Mouse (Mus musculus) midbrain, embryonic 10.5 days (tissue): ENCODE measurements around the gene Myod1. TPM values are rescaled to one million over a fixed set of nuclear protein-coding genes. Genes with fewer than 3 reads are reported as not detected.
A peak's percentile ranks its signal among the peaks of the same experiment; 100 is the strongest.

ENCODE experiments used
- DNase-seq: peaks from one replicate; pipeline ENCODE4 v3.0.0-alpha.2; 2017; ENCODE audit warnings: low spot score
- H3K27ac ChIP-seq: fragments of 300-500 bp; sonication (generic); replicated peaks from 2 replicates; pipeline ENCODE4 v1.5.1; 2016; ENCODE audit warnings: mild to moderate bottlenecking
- H3K27me3 ChIP-seq: fragments of 300-500 bp; sonication (generic); 2 replicates; pipeline ENCODE4 v1.6.1; 2016; ENCODE audit warnings: low read depth, mild to moderate bottlenecking; ENCODE audit not compliant: poor library complexity, severe bottlenecking
- H3K36me3 ChIP-seq: fragments of 300-500 bp; sonication (generic); 2 replicates; pipeline ENCODE4 v1.6.1; 2016; ENCODE audit warnings: mild to moderate bottlenecking, moderate library complexity
- H3K4me1 ChIP-seq: fragments of 300-500 bp; sonication (generic); 2 replicates; pipeline ENCODE4 v1.6.1; 2016
- H3K4me3 ChIP-seq: fragments of 300-500 bp; sonication (generic); 2 replicates; pipeline ENCODE4 v1.5.1; 2016; ENCODE audit warnings: mild to moderate bottlenecking, moderate library complexity
- H3K9me3 ChIP-seq: fragments of 300-500 bp; sonication (generic); replicated peaks from 2 replicates; pipeline ENCODE4 v1.6.1; 2016; ENCODE audit warnings: mild to moderate bottlenecking
- WGBS: fragments of 180-500 bp; shearing (Covaris S2); methylation state at CpG from one replicate; pipeline ENCODE4 v1.1.7; 2016; 5-methylcytosine and 5-hydroxymethylcytosine counted together
- polyA plus RNA-seq: library from polyadenylated mRNA; unstranded; fragments of >200 nt; fragmentation: Nextera tagmentation; extraction: Ambion mirVana; gene quantifications from 2 replicates; pipeline ENCODE4 v1.2.1, GENCODE M21; 2016

Gene Myod1
- not detected in 2 replicates for polyA plus RNA-seq

DNA sequence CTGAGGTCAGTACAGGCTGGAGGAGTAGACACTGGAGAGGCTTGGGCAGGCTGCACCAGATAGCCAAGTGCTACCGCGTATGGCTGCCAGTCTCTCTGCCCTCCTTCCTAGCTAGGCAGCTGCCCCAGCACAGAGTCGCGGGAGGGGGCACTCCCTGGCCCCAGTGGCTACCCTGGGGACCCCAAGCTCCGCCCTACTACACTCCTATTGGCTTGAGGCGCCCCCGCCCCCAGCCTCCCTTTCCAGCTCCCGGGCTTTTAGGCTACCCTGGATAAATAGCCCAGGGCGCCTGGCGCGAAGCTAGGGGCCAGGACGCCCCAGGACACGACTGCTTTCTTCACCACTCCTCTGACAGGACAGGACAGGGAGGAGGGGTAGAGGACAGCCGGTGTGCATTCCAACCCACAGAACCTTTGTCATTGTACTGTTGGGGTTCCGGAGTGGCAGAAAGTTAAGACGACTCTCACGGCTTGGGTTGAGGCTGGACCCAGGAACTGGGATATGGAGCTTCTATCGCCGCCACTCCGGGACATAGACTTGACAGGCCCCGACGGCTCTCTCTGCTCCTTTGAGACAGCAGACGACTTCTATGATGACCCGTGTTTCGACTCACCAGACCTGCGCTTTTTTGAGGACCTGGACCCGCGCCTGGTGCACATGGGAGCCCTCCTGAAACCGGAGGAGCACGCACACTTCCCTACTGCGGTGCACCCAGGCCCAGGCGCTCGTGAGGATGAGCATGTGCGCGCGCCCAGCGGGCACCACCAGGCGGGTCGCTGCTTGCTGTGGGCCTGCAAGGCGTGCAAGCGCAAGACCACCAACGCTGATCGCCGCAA lies at the start of gene Myod1:
Myod1 (plus strand) TSS at position 303 of the 836 bp plus-strand sequence.
- no peak for DNase-seq
- Histone ChIP-seq H3K36me3 (no peaks in the 10 kb centered on the region), H3K4me3 (peak within 1 kb of the TSS; percentile 46), H3K27ac (no peak within 1 kb of the TSS), H3K4me1 (peaks cover 31% of the 10 kb centered on the region), H3K9me3 (no peaks in the 10 kb centered on the region), H3K27me3 (peaks cover 92% of the 10 kb centered on the region)
- WGBS = 3% methylated on average over 44 of the region's 44 CpGs

DNA sequence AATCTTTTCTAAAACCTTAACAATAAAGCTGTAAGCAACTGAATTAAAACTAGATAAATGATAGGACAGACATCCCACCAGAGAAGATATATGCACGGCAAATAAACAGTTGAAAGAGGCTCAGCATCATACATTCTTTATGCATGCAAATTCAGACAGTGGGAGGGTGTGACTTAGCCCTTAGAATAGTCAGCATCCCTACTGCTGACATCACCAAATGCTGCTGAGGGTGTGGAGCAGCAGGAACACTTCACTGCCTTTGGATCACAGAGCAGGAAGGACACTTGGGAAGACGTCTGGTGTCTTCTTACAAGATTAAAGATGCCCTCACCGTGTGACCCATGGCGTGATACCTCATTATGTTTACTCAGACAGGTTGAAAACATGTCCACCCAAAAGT lies 48.4 kb upstream of the Myod1 start:
- H3K36me3 ChIP-seq = no peaks in the 10 kb centered on the region
- no peak for DNase-seq
- H3K27ac ChIP-seq = no peak overlapping the region
- H3K9me3 ChIP-seq = no peaks in the 10 kb centered on the region
- WGBS = 76% methylated on average over 4 of the region's 4 CpGs
- no peak overlapping the region for H3K4me3 ChIP-seq
- no peaks in the 10 kb centered on the region for H3K4me1 ChIP-seq
- no peaks in the 10 kb centered on the region for H3K27me3 ChIP-seq

DNA sequence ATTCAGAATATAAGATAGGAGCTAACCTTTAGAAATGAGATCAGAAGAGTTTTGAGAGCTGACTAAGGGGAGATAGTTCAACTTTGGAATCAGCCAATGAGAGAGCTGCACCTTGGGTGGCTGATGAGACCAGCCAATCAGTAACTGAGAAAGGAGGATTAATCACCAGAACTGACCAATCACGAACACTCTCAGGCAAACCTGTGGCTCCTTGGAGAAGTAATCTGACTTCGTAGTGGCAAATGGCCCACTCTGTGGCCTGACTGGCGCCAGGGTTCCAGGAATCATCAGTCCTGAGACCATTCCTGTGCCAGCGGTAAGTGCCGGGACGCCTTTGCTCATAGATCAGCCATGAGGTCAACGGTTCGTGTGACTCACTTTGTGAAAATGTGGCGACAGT lies 38.9 kb upstream of the Myod1 start:
- WGBS = 93% methylated on average over 9 of the region's 9 CpGs
- Histone ChIP-seq H3K9me3 (0 out of 2 replicates have a peak, but pooled peaks cover 4% of the 10 kb centered on the region), H3K36me3 (no peaks in the 10 kb centered on the region), H3K27me3 (no peaks in the 10 kb centered on the region), H3K4me1 (no peaks in the 10 kb centered on the region), H3K27ac (no peak overlapping the region), H3K4me3 (no peak overlapping the region)
- no peak for DNase-seq

GRCm38 (mm10) chr7:46339818-46340217 lies 36.5 kb upstream of the Myod1 start:
- H3K4me1 ChIP-seq = no peaks in the 10 kb centered on the region
- no peaks in the 10 kb centered on the region for H3K36me3 ChIP-seq
- H3K9me3 ChIP-seq = 0 out of 2 replicates have a peak, but pooled peaks cover 4% of the 10 kb centered on the region
- no peak for DNase-seq
- H3K27me3 ChIP-seq = no peaks in the 10 kb centered on the region
- H3K4me3 ChIP-seq = no peak overlapping the region
- H3K27ac ChIP-seq = no peak overlapping the region
- 56% methylated on average over 3 of the region's 3 CpGs for WGBS

DNA sequence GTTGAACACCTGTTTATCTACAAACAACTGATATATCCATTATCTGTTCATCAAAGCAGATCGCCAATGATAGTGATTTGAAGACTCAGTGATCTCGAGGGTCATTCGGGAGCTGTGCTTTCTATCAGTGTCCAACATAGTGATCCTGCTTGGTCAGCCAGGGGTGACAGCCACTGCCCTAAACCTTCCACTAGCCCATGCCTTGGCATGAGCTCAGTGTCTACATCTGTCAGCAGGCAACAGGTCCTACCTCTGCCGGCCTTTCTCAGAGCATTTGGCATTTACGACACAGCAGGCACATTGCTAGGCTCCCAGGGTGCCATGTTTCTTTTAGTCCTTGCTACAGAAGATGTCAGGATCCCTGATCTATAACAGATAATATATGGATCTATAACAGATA lies 36.0 kb upstream of the Myod1 start:
- DNase-seq = no peak
- Histone ChIP-seq H3K27me3 (no peaks in the 10 kb centered on the region), H3K36me3 (no peaks in the 10 kb centered on the region), H3K9me3 (0 out of 2 replicates have a peak, but pooled peaks cover 4% of the 10 kb centered on the region), H3K27ac (no peak overlapping the region), H3K4me3 (no peak overlapping the region), H3K4me1 (no peaks in the 10 kb centered on the region)
- 88% methylated on average over 5 of the region's 5 CpGs for WGBS

DNA sequence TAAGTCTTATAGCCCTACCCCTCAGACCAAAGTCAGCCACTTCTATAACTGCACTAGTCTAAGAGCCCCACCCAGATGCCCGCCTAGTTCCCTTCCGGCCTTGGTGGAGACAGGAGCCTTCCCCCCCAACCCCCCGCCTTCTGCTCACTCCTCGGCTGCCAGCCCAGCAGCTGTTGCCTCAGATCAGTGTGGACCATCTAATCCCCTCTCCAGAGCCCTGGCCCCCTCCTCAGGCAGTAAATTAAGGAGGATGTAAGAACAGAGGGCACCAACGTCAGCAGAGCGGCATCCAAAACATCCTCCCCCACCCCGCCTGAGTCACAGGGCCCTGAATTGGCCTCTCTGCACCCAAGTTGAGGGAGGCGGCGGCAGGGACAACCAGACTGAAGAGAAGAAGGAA lies 34.8 kb upstream of the Myod1 start:
- Histone ChIP-seq H3K4me3 (no peak overlapping the region), H3K9me3 (0 out of 2 replicates have a peak, but pooled peaks cover 4% of the 10 kb centered on the region), H3K4me1 (no peaks in the 10 kb centered on the region), H3K36me3 (no peaks in the 10 kb centered on the region), H3K27ac (no peak overlapping the region), H3K27me3 (no peaks in the 10 kb centered on the region)
- 81% methylated on average over 9 of the region's 9 CpGs for WGBS
- no peak for DNase-seq

DNA sequence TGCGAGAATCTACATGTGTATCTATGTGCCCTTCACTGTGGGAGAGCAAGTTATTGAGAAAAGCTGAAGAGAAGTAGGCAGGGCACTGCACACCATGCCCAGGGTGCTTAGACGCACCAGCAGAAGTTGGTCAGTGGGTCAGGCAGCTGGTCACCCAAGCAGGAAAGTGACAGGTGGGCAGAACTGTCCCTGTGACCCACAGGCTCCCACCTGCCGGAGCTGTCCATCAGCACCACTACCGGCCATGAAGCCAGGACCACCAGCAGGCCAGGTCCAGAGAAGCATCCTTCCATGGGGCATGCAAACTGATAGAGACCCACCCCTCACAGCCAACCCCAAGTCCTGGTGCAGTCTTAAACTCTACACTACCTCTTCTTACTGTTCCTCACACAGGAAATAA lies 28.6 kb upstream of the Myod1 start:
- Histone ChIP-seq H3K36me3 (no peaks in the 10 kb centered on the region), H3K4me3 (no peak overlapping the region), H3K27me3 (peaks cover 50% of the 10 kb centered on the region), H3K27ac (no peak overlapping the region), H3K4me1 (peaks cover 12% of the 10 kb centered on the region), H3K9me3 (no peaks in the 10 kb centered on the region)
- WGBS = 70% methylated on average over 4 of the region's 4 CpGs
- DNase-seq = no peak

DNA sequence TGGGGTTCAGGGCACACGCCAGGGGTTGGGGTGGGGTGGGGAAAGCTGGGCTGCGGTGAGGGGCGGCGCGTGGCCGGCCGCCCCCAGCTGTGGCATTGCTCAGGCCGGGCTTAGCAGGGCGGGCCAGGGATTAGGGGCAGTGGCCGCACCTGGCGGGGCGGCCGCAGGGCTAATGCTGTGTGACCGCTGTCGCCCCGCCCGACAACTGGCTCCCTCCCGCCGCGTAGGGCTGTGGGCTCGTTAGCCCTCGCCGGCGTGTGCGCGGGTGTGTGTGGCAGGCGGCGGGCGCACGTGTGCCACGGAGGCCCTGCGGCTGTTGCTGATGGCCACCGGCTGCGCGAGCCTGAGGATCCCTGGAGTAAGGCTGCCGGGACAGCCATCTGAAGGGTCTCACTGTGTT lies 27.5 kb upstream of the Myod1 start:
- Histone ChIP-seq H3K36me3 (no peaks in the 10 kb centered on the region), H3K4me1 (peaks cover 15% of the 10 kb centered on the region), H3K27me3 (peaks cover 50% of the 10 kb centered on the region), H3K4me3 (peak overlapping the region; percentile 39), H3K9me3 (no peaks in the 10 kb centered on the region), H3K27ac (no peak overlapping the region)
- WGBS = under 1% methylated on average over 36 of the region's 36 CpGs
- peak; percentile 15 for DNase-seq

GRCm38 (mm10) chr7:46350119-46350702 lies 26.1 kb upstream of the Myod1 start:
- Histone ChIP-seq H3K36me3 (no peaks in the 10 kb centered on the region), H3K27ac (no peak overlapping the region), H3K4me1 (peaks cover 15% of the 10 kb centered on the region), H3K27me3 (peaks cover 50% of the 10 kb centered on the region), H3K9me3 (no peaks in the 10 kb centered on the region), H3K4me3 (no peak overlapping the region)
- 51% methylated on average over 9 of the region's 9 CpGs for WGBS
- no peak for DNase-seq

GRCm38 (mm10) chr7:46352748-46353147 lies 23.5 kb upstream of the Myod1 start:
- Histone ChIP-seq H3K9me3 (no peaks in the 10 kb centered on the region), H3K4me3 (no peak overlapping the region), H3K27ac (no peak overlapping the region), H3K27me3 (peaks cover 42% of the 10 kb centered on the region), H3K4me1 (peaks cover 15% of the 10 kb centered on the region), H3K36me3 (no peaks in the 10 kb centered on the region)
- DNase-seq = no peak
- 70% methylated on average over 2 of the region's 2 CpGs for WGBS

DNA sequence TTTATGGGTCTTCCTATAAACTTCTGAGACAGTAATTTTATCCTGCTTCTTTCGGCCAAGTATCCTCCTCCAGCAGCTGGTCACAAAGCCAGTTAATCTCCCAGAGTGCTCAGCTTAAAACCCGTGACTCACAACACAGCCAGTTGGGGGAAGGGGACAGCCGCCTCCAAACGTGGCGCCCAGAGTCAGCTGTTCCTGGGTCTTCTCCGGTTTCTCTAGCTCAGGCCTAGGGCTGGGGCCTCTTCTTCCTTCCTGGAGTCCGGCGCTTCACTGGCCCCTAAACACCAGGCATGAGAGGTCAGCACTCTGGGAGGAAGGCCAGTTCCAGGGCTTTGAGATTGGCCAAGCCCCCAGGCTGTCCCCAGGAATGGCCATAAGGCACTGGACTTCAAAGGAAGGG lies 23.1 kb upstream of the Myod1 start:
- H3K4me1 ChIP-seq = peaks cover 15% of the 10 kb centered on the region
- 68% methylated on average over 8 of the region's 8 CpGs for WGBS
- no peak overlapping the region for H3K27ac ChIP-seq
- peaks cover 37% of the 10 kb centered on the region for H3K27me3 ChIP-seq
- no peak for DNase-seq
- no peaks in the 10 kb centered on the region for H3K36me3 ChIP-seq
- H3K4me3 ChIP-seq = no peak overlapping the region
- H3K9me3 ChIP-seq = no peaks in the 10 kb centered on the region

- Histone ChIP-seq H3K9me3 (no peaks in the 10 kb centered on the region), H3K4me3 (no peak overlapping the region), H3K36me3 (no peaks in the 10 kb centered on the region), H3K4me1 (peaks cover 11% of the 10 kb centered on the region), H3K27me3 (peaks cover 30% of the 10 kb centered on the region), H3K27ac (no peak overlapping the region)
- 83% methylated on average over 4 of the region's 4 CpGs for WGBS
- no peak for DNase-seq
Measured at GRCm38 (mm10) chr7:46353875-46354274, 22.4 kb upstream of the Myod1 start.

DNA sequence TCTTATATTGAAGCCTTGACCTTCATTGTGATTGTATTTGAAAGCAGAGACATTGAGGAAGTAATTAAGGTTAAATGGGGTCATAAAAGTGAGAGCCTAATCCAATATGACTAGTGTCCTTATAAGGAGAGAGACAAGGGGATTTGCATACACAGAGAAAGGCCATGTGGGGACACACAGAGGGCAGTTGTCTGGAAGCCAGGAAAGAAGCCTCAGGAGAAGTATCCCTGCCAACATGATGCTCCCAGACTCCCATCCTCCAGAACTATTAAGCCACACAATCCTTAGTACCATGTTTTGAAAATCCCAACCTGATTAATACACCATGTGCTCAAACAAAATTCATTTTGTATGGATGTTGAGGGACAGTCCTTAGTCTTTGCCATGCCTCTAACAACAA lies 14.5 kb upstream of the Myod1 start:
- H3K36me3 ChIP-seq = no peaks in the 10 kb centered on the region
- no peaks in the 10 kb centered on the region for H3K4me1 ChIP-seq
- H3K27me3 ChIP-seq = no peaks in the 10 kb centered on the region
- H3K9me3 ChIP-seq = no peaks in the 10 kb centered on the region
- DNase-seq = no peak
- no peak overlapping the region for H3K27ac ChIP-seq
- no peak overlapping the region for H3K4me3 ChIP-seq
